Mouse (Mus musculus) thymus, postnatal 25 days (tissue): ENCODE measurements at regions not wholly inside any gene's neighbourhood (a gene's known extent, or its start where the extent isn't known, plus 50 kb on each side); places are given as distances from the start of the nearest gene placed in this dataset.
"Not testable (repeated sequence)": the region's sequence is repeated elsewhere in the genome, so short reads cannot be mapped to it uniquely, and the experiment has no call there.

Source experiments
- DNase-seq: peaks from one replicate; pipeline ENCODE4 v3.0.0; 2022

DNA sequence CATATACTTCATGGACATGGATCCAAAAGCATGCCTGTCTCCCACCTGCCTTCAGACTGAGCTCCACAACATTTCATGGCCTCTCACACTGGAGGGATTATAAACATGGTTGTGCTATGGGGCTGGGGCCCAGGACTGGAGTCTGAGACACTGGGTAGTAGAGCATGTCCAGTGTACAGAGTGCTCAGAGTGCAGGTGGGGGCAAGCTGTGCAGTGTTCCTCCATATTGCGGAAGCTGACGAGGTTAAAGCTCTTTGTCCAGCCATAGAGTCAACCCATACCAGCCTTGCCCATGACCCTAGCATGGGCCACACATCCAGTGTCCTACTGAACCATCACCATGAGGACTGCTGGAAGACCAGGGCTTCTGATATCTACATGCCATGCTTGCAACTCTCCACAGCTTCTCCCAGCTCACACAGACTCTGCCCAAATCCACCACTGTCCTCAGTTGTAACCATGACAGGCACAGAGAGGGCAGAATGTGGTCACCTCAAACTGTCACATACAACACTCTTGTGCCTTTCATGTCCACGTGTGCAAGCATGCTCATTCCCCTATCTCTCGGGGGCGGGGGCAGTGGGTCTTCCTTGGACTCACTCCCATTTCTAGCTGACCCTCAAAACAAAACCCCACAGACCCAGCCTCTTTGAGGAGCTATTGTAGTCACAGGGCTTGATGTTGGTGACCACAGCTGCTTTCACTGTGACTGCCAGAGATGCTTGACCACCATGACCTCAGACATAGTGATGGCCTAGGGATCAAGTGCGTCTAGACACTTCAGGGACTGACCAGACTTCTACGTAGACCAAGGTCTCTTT, 55.9 kb downstream of the Tmem121 start:
- no peak for DNase-seq

DNA sequence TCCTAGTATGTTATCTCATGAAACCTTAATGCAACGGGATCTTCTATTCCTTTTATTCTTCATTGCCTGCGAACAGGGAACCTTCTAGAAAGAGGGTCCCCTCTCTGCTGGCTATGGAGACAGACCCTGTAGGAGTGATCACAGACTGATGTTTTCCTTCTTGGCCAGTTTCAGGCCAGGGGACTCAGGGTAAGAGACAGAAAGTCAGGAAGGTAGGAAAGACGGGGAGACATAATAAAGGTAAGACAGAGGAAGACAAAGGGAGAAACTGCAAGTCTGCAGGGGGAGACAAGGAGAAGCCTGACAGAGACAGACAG, 56.4 kb downstream of the Tmem121 start:
- DNase-seq, result no peak

DNA sequence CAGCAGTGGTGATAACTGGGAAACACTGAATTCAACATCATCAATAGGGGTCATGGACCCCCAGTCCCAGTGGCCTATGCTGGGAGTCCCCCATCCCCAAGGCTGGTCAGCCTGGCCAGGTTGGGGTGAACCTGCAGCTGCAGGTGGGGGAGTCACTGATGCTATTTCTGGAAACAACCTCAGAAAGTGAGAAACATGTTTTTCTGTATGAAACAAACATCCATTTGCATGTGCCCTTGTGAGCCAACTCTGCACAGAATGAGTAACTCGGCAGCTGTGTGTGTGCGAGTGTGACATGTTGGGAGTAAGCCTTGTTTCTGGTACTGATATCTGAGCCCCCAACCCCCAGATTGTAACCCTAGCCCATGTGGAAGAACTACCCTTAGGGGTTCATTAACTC, 59.0 kb downstream of the Tmem121 start:
- DNase-seq, result no peak

DNA sequence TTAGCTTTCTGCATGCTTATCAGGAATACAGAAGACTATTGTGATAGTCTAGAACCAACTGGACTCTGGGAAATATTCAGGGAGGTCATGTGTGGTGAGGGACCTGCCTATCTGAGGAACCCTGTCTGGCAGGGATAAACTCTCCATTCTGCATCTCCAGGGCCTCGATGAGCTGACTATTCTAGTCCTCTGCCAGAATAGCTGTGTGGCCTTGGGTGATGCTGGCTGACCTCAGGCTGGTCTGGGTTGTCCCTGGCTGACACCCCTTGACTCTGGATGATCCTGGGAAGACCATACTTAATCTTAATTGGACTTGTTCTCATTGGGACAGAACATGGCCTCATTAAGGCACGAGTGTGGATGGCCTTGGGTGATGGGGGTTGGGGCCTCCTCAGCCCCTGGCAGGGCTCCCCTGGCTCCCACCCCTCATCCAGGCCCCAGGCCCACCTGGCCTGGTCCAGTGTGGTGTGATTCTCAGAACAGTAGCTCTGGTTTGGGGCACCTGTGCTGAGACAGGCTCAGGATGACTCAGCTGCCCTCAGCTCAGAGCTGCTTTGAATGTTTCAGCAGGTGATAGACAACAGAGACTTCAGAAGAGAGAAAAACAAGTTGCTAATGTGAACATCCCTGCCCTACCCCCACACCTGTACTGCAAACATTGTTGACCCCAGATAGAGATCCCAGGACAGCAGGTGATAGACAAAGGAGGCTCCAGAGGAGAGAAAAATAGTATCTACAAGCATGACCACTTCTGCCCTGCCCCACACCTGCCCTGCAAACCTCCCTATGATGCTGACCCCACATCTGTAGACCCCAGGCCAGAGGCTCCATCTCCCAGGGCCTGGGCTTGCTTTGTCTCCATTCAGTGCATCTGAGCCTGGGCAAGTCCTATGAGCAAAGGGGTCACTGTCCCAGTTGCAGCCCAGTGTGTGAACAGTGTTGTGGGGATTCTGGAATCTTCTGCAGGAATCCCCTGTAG, 68.0 kb downstream of the Tmem121 start:
- not testable (repeated sequence) for DNase-seq

DNA sequence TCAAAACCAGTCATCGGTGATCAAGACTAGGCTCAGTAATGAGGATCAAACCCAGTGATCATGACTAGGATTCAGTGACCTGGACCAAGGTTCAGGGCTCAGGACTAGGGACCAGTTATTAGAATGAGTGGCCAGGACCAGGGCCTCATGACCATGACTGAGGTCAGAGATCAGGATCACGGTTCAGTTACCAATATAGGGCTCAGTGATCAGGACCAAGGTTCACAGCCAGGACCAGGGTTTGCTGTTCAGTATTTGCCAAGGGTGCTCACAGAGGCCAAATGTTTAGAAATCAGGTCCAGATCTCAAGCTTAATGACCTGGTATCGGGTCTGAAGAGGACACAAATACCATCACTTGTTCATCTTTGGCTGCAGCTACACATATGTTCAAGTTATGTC, 69.6 kb downstream of the Tmem121 start:
- no peak for DNase-seq

DNA sequence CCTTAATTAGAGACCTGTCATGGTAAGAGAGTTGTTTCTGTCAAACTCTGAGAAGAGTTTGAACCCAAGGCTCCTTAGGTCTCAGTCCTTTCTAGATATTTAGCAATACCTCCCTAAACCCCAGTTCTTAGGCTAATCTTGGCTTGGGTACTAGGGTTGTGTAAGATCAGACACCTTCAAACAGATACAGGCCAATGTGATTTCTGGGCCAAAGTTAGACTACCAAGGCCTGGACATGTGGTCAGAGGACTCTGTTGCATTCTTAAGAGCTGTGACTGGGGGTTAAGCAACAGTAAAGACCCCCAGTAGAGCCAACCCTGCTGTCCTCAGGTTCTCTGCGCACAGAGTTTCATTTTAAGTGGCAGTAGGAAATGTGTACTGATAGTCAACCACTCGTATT, 70.9 kb downstream of the Tmem121 start:
- DNase-seq, result no peak

DNA sequence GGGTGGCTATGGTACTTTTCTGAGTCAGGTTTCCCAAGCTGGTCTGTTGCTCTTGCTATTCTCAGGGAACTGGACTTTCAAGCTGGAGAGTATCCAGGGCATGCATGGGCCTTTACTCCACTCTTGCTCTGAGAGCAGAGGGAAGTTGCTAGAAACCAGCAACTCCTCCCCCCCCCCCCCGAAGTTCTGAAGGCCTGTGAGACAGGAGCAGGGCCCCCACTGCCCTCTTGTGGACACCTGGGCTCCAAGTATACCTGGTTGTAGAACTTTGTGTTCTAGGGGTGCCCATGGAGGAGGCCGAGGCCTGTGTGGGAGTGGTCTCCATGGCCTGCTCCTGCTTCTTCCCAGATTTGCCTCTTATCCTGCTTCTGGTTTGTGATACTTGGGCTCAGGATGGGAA, 71.5 kb downstream of the Tmem121 start:
- peak; percentile 7 for DNase-seq

DNA sequence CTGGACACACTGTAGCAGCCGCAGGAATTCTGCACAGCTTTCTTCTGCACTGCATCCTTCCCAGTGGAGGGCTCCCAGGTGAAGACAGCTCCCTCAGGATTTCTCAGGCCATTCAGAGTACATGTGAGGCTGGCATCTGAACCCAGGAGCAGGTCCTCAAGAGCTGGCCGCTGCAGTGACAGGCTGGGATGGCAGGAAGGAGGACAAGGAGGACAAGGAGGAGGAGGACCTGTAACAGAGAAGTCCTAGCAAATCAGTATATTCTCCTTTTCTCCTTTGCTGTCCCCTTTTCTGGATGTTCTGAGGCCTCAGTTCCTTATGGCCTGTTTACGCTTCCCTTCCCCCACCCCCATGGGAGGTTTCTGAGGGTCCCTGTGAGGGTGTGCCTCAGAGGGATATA, 73.7 kb downstream of the Tmem121 start:
- DNase-seq, result no peak

DNA sequence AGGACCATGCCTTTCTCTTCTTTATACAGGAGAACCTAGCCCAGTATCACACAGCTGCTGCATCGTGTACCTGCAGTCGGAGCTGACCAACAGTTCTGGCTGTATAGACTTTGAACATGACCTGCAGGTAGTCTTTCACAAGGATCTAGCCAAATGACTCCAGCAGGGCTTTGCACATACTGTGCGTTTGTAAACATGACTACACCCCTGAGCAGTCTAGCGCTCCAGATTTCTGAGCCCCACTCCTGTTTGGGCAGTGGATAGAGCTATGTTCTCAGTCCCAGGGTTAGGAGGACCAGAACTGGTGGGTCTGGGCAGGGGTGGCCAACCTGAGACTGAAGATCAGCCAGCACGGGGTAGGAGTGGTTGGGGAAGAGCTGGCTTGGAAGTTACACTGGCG, 74.6 kb downstream of the Tmem121 start:
- no peak for DNase-seq

DNA sequence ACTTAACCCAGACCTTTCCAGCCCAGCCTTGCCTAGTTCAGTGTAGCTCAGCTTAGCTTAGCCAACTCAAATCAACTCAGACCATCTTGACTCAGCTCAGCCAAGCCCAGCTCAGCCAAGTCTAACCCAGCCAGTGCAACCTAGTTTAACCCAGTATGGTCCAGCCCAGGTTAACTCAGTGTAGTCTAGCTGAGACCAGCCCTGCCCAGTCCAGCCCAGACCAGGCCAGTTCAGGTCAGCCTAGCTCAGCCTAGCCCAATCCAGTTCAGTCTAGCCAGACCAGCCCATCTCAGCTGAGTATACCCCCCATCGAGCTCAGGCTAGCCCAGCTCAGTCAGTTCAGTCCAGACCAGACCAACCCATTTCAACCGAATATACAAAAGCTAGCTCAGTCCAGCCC, 90.2 kb downstream of the Tmem121 start:
- no peak for DNase-seq

DNA sequence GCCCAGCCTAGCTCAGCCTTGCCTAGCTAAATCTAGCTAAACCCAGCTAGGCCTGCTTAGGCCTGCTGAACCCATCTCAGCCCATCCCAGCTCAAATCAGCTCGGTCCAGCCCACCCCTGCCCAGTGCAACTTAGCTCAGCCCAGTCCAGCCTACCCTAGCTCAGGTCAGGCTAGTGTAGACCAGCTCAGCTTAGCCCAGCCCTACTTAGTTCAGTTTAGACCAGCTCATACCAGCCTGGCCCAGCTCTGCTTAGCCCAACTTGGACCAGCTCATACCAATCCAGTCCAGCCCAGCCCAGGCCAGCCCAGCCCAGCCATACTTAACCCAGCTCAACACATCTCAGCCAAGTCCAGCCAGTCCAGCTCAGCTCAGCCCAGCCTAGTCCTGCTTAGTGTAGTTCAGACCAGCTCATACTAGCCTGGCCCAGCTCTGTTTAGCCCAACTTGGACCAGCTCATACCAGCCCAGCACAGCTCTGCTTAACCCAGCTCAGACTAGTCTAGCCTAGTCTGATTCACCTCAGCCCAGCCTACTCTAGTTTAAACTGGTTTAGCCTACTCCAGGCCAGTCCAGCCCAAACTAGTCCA, 90.7 kb downstream of the Tmem121 start:
- no peak for DNase-seq

DNA sequence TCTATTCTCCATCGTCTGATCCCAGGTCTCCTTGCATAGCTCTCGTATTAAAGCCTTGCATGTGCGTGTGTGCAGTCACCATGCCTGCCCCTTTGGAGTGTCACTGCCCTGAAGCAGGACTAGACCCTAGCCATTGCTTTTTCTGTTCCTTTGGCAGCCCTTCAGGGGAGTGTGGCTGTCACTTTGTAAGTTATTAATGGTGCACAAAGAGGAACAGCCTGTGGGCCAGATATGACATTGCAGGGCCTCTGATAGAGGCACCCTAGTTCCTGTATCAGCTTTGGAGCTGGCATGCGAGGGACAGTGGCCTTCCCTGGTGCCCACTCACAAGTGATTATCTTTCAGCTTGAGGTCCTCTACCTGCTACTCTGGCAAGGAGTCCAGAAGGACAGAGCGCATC, 92.0 kb downstream of the Tmem121 start:
- DNase-seq, result no peak

DNA sequence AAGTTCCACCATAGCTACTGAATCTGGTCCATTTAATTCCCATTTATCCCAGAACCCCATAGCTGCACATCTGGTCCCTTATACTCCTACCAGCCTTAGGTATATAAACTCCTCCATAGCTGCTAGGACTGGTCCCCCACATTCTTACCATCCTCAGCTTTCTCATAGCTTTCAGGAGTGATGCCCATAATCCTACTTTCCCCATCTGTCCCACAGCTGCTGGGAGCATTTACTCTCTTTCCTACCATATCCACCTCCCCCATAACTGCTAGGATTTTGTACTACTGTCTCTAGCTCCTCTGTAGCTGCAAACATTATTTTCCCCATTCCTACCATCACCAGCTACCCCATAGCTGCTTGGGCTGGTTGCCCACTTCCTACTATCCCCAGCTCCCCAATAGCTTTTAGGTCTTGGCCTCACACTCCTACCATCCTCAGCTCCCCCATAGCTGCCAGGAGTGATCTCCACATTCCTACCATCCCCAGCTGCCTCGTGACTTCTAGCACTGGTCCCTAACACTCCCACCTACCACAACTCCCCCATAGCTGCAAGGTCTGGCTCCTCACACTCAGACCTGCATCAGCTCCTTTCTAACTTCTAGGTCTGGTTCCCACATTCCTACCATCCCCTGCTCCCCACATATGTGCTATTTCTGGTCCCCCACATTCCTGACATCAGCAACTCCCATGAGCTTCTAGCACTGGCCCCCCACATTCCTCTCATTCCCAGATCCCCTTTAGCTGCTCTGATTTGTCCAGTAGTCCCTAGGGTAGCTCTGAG, 106.5 kb downstream of the Tmem121 start:
- DNase-seq, result no peak

DNA sequence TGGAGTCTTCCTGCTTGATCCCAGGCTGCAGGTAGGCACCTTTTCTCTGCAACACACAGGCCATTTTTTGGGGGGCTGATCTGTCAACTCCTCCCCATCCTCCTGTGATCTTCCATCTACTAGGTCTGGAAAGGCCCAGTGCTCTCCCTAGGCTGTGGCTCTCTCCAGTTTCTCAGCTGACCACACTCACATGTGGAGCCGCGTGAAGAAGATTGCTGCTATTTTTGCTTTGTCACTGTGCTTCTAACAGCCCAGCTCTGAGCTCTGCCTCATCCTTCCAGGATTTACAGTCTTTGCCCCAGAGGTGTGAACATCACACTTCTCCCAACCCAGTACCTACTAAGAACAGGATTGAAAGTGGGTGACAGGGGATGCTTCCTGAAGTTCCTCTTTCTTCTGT, 110.2 kb downstream of the Tmem121 start:
- no peak for DNase-seq

DNA sequence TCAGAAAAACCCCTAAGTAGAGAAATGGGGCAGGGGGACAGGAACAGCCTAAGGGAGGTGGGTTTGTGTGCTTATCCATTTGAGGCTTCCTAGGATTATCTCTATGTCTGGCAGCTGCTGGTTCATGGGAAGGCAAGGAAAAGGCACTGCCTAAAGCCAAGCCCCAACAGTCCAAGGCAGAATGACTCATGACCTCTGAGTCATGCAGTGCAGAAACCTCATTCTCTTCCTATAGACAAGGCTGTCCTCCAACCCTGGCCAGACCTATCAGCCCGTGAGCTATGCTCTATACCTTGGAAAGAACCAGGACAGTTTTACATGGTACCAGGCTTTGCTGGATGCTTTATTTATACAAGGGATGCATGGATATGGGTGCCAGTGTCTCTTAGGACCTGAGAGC, 120.2 kb downstream of the Tmem121 start:
- DNase-seq, result no peak

DNA sequence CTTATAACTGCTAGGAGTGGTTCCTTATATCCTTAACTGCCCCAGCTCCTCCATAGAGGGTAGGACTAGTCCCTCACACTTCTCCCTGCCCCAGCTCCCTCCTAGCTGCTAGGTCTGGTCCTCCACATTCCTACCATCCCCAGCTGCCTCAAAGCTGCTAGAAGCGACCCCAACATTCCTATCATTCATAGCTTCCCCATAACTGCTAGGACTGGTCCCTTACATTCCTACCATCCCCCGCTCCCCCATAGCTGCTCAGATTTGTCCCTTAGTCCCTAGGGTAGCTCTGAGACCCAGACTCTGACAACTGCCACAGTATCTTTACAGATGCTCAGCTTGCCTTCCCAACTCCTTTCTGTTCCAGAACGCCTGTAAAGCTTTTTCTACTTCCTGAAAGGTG, 127.6 kb downstream of the Tmem121 start:
- no peak for DNase-seq

DNA sequence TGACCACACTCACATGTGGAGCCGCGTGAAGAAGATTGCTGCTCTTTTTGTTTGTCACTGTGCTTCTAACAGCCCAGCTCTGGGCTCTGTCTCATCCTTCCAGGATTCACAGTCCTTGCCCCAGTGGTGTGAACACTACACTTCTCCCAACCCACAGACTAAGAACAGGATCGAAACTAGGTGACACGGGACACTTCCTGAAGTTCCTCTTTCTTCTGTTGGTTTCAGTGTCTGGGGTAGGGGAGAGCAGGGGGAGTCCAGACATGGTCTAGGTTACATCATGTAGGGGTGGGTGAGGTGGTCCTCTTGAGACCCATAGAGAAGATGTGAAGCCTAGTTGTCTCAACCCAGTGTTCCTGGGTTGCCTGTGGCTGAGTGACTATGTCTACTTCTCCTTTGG, 128.9 kb downstream of the Tmem121 start:
- no peak for DNase-seq

DNA sequence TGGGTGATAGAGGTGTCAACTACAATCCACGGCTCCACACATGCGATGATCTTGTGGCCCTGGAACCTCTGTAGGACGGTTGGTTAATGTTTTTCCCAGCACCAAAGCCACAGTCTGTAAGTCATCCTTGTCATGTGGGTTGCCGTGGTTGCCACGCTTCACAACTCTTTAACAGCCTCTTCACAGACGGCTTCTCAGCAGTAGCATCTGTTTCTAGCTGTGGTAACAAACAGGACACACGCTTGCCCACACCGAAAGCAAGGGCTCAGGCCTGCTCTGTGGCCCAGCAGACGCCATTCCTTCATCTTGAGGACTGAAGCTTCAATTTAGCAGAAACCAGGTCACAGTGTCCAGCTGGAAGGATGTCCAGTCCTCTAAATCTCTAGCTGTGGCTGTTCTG, 135.4 kb downstream of the Tmem121 start:
- no peak for DNase-seq

DNA sequence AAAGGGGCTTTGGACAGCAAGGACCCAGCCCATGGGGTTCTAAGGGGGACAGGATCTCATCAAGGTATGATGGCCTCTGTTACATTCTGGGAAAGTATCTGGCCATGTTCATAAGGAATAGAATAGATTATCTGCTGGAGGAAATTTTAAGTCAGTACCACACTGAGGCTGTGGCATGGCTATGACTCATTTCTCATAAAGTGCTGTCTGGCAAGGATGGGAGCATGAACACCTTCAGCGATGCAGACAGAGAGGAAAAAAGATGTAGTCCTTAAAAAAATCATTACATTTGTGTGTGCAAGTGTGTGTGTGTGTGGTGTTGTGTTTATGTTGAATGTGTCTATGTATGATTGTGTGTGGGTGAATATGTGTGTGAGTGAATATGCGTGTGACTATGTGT, 136.4 kb downstream of the Tmem121 start:
- DNase-seq, result no peak

DNA sequence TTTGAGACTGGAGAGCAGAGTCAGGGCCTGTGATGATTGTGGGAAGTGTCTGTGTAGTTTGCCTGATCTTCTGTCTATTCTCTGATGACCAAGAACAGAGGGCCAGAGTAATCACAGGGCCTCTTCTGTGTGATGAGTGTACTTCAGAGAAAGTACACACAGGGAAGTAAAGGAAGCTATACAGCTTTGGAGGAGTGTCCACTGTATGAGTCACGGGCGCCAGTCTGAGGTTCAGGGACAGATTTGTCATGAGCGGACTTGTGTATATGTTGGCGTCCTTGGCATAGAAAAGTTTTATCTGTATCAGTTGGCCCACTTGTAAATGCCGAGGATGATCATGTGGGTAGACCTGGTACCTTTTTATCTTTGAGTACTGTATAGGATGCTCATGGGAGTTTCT, 142.1 kb downstream of the Tmem121 start:
- no peak for DNase-seq

DNA sequence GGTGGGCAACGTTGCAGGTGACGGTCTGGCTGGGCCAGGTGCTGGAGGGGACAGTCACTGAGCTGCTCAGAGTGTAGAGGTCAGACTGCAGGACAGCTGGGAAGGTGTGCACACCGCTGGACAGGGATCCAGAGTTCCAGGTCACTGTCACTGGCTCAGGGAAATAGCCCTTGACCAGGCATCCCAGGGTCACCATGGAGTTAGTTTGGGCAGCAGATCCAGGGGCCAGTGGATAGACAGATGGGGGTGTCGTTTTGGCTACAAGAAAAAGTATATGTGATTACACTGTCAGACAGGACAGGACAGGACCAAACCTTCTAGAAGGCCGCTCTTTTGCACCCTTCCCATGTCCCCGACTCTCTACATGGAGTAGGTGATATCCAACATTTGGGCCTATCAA, 144.5 kb downstream of the Tmem121 start:
- no peak for DNase-seq

DNA sequence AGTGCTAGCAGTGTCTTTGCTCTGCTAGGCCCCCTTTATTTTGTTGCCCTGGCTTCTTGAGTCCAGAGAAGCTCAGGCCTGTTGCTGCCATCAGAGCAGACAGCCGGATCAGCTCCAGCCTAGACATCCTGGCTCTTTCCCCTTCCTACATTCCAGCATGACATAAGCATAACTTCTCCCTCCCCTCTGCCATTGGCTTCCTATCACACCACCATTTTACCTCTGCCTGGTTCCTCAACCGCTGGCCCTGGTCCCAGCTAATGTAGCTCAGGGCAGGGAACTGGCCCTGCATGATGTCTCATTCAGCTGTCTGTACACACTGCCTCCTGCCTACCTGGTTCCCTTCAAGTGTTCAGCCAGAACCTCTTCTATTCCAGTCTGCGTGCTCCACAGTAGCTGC, 146.5 kb downstream of the Tmem121 start:
- no peak for DNase-seq

DNA sequence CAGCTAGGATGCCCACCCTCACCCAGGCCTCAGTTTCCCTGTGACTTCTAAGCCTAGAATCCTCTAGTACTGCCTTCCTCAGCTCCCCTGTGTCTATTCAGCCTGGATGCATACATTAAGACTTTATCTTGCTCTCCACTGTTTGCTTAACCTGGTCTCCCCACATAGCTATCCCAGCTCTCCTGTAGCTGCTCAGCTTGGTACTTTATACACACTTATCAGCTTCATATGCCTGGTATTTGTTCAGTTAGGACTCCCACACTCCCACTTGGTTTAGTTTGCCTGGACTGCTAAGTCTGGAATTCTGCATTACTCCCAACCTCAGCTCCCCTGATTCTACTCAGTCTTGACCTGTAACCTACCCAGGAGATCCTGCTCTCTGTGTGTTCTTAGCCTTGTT, 147.7 kb downstream of the Tmem121 start:
- no peak for DNase-seq
